Mouse (Mus musculus) intestine, embryonic 14.5 days (tissue): ENCODE results near the gene Slc8a3. TPM values are rescaled to one million over a fixed set of nuclear protein-coding genes. Genes with fewer than 3 reads are reported as not detected.
A peak's percentile ranks its signal among the peaks of the same experiment; 100 is the strongest.

Source experiments
- ATAC-seq: fragments of 200-750 bp; cut with Nextera tagmentation; replicated peaks from 2 replicates; pipeline ENCODE4 v1.8.0; 2017; ENCODE audit warnings: low read depth, moderate number of reproducible peaks, moderate TSS enrichment, moderate library complexity; ENCODE audit not compliant: low FRiP score, low TSS enrichment
- DNase-seq: peaks from one replicate; pipeline ENCODE4 v3.0.0-alpha.2; 2018; ENCODE audit warnings: low spot score
- H3K27ac ChIP-seq: fragments of 300-500 bp; sonication (generic); 2 replicates; pipeline ENCODE4 v1.5.1; 2014; ENCODE audit warnings: low read depth, mild to moderate bottlenecking, control low read depth
- H3K27me3 ChIP-seq: fragments of 300-500 bp; sonication (generic); replicated peaks from 2 replicates; pipeline ENCODE4 v1.6.1; 2014; ENCODE audit warnings: low read length, control low read depth; ENCODE audit not compliant: control insufficient read depth, insufficient read depth
- H3K36me3 ChIP-seq: fragments of 300-500 bp; sonication (generic); 2 replicates; pipeline ENCODE4 v1.6.1; 2014; ENCODE audit warnings: low read length, control low read depth; ENCODE audit not compliant: control insufficient read depth, insufficient read depth
- H3K4me1 ChIP-seq: fragments of 300-500 bp; sonication (generic); replicated peaks from 2 replicates; pipeline ENCODE4 v1.6.1; 2014; ENCODE audit warnings: low read length, control low read depth, mixed read lengths; ENCODE audit not compliant: control insufficient read depth, insufficient read depth
- H3K4me2 ChIP-seq: fragments of 300-500 bp; sonication (generic); 2 replicates; pipeline ENCODE4 v1.6.1; 2014; ENCODE audit warnings: low read length
- H3K4me3 ChIP-seq: fragments of 300-500 bp; sonication (generic); 2 replicates; pipeline ENCODE4 v1.5.1; 2014; ENCODE audit warnings: low read depth, low read length, control low read depth, mixed read lengths
- H3K9ac ChIP-seq: fragments of 300-500 bp; sonication (generic); 2 replicates; pipeline ENCODE4 v1.6.1; 2014; ENCODE audit warnings: mild to moderate bottlenecking, low read length
- H3K9me3 ChIP-seq: fragments of 300-500 bp; sonication (generic); 2 replicates; pipeline ENCODE4 v1.6.1; 2016; ENCODE audit warnings: low read length, control low read depth; ENCODE audit not compliant: control insufficient read depth
- WGBS: fragments of 180-500 bp; shearing (Covaris S2); extraction: QIAGEN DNeasy Blood & Tissue Kit; methylation state at CpG from one replicate; pipeline ENCODE4 v1.1.7; 2014; 5-methylcytosine and 5-hydroxymethylcytosine counted together
- microRNA-seq: library from miRNA; unstranded; fragments of <30 nt; microRNA quantifications from one replicate; pipeline ENCODE4, GENCODE M21; 2016
- polyA plus RNA-seq: library from polyadenylated mRNA; unstranded; fragments of >200 nt; fragmentation: Nextera tagmentation; extraction: Ambion mirVana; gene quantifications from 2 replicates; pipeline ENCODE4 v1.2.1, GENCODE M21; 2014

The Slc8a3 gene
- polyA plus RNA-seq, 1 experiment from 2014 or later = 0.55 TPM

- Histone ChIP-seq H3K9me3 (no peaks in the 10 kb centered on the region), H3K9ac (no peak overlapping the region), H3K4me1 (no peaks in the 10 kb centered on the region; the same call in 1 of the 2 replicates), H3K4me3 (no peak overlapping the region), H3K36me3 (no peaks in the 10 kb centered on the region), H3K27ac (no peak overlapping the region), H3K4me2 (no peak overlapping the region), H3K27me3 (no peaks in the 10 kb centered on the region)
- ATAC-seq = no peak
- 86% methylated on average over 6 of the region's 6 CpGs for WGBS
- DNase-seq = no peak
Observed at GRCm38 (mm10) chr12:81155675-81156074, 177.3 kb downstream of the Slc8a3 start.

GRCm38 (mm10) chr12:81152082-81152481 is 180.9 kb downstream of the Slc8a3 start:
- Histone ChIP-seq H3K36me3 (no peaks in the 10 kb centered on the region), H3K9me3 (no peaks in the 10 kb centered on the region), H3K4me1 (no peaks in the 10 kb centered on the region), H3K9ac (no peak overlapping the region), H3K4me3 (no peak overlapping the region), H3K4me2 (no peak overlapping the region), H3K27me3 (no peaks in the 10 kb centered on the region), H3K27ac (no peak overlapping the region)
- ATAC-seq (no peak), DNase-seq (no peak)
- WGBS = 46% methylated on average over 2 of the region's 2 CpGs

GRCm38 (mm10) chr12:81150917-81151316 is 182.1 kb downstream of the Slc8a3 start:
- no peaks in the 10 kb centered on the region for H3K9me3 ChIP-seq
- ATAC-seq (no peak), DNase-seq (no peak)
- no peak overlapping the region for H3K9ac ChIP-seq
- H3K4me2 ChIP-seq = no peak overlapping the region
- no peaks in the 10 kb centered on the region for H3K27me3 ChIP-seq
- no peak overlapping the region for H3K4me3 ChIP-seq
- H3K4me1 ChIP-seq = no peaks in the 10 kb centered on the region
- 86% methylated on average over 5 of the region's 5 CpGs for WGBS
- H3K36me3 ChIP-seq = no peaks in the 10 kb centered on the region
- no peak overlapping the region for H3K27ac ChIP-seq

- Histone ChIP-seq H3K9ac (no peak overlapping the region), H3K4me1 (peaks cover 4% of the 10 kb centered on the region; the same call in 1 of the 2 replicates), H3K27ac (no peak overlapping the region), H3K4me3 (no peak overlapping the region), H3K27me3 (no peaks in the 10 kb centered on the region), H3K4me2 (no peak overlapping the region), H3K9me3 (no peaks in the 10 kb centered on the region), H3K36me3 (no peaks in the 10 kb centered on the region)
- ATAC-seq = no peak
- no peak for DNase-seq
- 97% methylated on average over 6 of the region's 6 CpGs for WGBS
Observed at GRCm38 (mm10) chr12:81147956-81148355, 185.0 kb downstream of the Slc8a3 start.

Small RNAs within 50 kb of the gene (microRNA-seq; reads per million reads assigned to microRNA genes)
- gene Mir3067 = 4.7 reads per million, percentile 33 among the genes with 10 or more reads in this experiment

Other genes starting within 250 kb of the Slc8a3 start
- gene Gm4787, start 46.3 kb upstream of the Slc8a3 start, polyA plus RNA-seq = 0.34 and 0.56 TPM in 2 replicates
- gene Adam4, start 88.8 kb upstream of the Slc8a3 start, polyA plus RNA-seq = 0.73 and 0.91 TPM in 2 replicates
- 132 and 147 TPM in 2 replicates for gene Cox16, start 151.9 kb upstream of the Slc8a3 start, polyA plus RNA-seq
- 27.3 and 30.5 TPM in 2 replicates for gene Gm20498, start 199.7 kb upstream of the Slc8a3 start, polyA plus RNA-seq
- gene Synj2bp, start 199.7 kb upstream of the Slc8a3 start, polyA plus RNA-seq = 35.5 and 39.7 TPM in 2 replicates
- 0.18 and 0.30 TPM in 2 replicates for gene Adam21, start 235.3 kb upstream of the Slc8a3 start, polyA plus RNA-seq